Mouse (Mus musculus) common myeloid progenitor, adult 5-6 weeks (primary cell): ENCODE results near the gene Slc7a11. TPM values are rescaled to one million over a fixed set of nuclear protein-coding genes. Genes with fewer than 3 reads are reported as not detected.

Source experiments
- ATAC-seq: replicated peaks from 2 replicates; pipeline ENCODE4 v1.8.0; 2016; ENCODE audit warnings: low read depth, mild to moderate bottlenecking, moderate TSS enrichment, inconsistent platforms; ENCODE audit not compliant: poor library complexity, severe bottlenecking
- total RNA-seq: library from RNA; stranded (forward); fragments of 200-1000, 187-1606 nt; gene quantifications from 2 replicates; pipeline ENCODE4 v1.2.3, GENCODE M21; 2017

Slc7a11 gene
- 0.32 TPM in 1 of 2 replicates, not detected in the other for total RNA-seq

GRCm38 (mm10) chr3:50443421-50443916 lies at the start of gene Slc7a11:
Gene Slc7a11 (minus strand): TSS chr3:50443614.
- peak; percentile 91 for ATAC-seq

DNA sequence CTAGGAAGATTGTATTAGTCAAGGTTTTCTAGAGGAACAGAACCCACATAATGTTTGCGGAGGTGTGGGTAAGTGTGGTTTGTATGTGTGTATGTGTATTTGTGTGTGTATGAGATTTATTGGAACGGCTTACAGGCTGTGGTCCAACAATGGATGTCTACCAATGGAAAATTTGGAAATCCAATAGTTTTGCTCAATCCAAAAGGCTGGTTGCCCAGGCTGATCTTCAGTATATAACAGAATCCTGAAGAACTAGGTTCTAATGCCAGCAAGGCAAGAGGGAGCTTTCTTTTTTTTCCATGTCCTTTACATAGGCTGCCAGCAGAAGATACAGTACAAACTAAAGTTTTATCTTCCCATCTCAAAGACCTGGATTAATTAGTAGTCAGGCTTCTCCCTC lies 48.3 kb upstream of the Slc7a11 start:
- ATAC-seq = no peak

DNA sequence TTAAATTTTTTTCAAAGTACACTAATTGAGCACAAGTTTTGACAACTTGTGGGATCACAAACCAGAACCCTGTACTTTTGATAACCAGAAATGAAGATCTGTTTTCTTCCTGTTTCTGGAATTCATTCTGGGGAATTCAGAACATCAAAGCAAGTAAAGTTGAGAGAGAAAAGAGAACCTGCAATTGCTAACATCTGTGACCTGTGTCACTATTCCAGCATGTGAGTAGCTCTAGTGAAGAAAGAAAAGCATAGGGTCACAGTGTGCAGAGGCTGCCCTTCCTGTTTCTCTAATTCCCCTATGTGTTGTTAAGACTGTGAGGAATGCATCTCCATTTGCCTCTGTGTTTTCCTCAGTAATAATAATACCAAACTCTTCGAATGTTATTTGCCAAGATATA lies 40.7 kb upstream of the Slc7a11 start:
- ATAC-seq = no peak

DNA sequence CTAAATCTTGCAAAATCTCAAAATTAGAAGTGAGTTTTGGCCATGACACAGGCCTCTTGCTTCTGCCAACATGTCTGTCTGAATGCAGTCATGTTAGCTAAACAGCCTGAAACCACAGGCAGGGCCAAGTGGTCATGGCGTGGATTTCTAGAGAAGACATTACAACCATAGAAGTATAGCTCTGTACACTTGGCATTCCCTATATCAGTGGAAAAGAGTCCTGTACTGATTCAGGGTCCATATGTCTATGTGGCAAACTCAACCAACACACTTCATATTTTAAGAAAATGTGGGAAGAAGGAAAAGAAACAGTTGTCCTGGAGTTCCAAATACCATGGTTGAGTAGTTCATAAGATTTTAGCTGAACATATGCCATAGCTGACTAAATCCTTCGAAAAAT lies 18.8 kb upstream of the Slc7a11 start:
- ATAC-seq = no peak

- no peak for ATAC-seq
Observed at GRCm38 (mm10) chr3:50457136-50457535, 13.7 kb upstream of the Slc7a11 start.

DNA sequence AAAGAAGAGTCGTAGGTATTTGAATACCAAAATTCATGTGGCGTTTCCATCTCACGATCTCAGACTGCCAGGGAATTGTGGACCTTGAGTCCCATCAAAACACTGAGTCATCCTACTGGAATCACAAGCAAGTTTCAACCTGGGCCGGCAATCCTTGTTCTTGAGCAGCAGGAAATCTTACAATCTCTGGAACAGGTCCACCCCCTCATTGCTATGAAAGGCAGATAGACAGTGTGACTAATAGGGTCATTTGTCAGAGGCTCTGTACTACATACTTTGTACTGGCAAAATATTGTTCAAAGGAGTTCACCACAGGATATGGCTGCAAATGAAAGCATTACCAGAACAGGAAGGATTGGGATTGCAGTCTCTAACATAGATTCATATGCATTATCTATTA lies 13.2 kb upstream of the Slc7a11 start:
- no peak for ATAC-seq

DNA sequence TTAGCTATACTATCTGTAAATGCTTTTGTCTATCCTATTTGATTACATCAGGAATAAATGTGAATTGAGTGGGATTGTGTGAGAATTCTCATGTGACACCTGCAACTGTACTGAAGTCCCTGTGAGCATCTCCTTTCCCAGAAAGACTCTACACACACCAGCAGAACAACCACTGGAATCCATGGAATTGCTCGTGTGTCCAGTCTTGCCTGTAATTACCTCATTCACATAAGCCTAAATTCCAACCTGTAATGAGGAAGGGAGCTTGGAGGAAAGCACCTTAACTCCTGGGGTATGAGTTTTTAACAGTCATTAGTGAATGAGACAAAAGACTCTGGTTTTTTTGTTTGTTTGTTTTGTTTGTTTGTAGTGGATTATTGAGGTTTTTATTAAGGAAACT lies 12.6 kb upstream of the Slc7a11 start:
- ATAC-seq = no peak

- no peak for ATAC-seq
Observed at GRCm38 (mm10) chr3:50445050-50445775, 1.8 kb upstream of the Slc7a11 start.

DNA sequence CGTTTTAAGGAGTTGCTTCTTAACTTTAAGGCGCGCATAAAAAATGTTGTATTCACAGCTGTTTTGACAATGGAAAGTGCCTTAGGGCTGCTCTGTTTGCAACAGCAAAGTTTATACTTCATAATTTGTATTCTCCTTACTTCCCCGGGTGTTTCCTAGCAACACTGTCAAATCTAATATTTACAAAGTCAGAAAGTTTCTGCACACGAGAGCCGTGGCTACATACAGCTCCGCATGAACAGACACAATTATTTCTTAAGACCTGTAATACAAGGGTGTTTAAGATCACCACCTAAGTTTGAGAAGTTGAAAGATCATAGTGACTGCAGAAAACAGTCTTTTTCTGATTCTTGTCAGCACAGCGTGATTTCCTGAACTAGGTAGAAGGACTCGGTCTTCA lies 528 bp upstream of the Slc7a11 start:
- peak; percentile 42 for ATAC-seq

- ATAC-seq = no peak
Observed at GRCm38 (mm10) chr3:50442341-50443292, 797 bp downstream of the Slc7a11 start.

DNA sequence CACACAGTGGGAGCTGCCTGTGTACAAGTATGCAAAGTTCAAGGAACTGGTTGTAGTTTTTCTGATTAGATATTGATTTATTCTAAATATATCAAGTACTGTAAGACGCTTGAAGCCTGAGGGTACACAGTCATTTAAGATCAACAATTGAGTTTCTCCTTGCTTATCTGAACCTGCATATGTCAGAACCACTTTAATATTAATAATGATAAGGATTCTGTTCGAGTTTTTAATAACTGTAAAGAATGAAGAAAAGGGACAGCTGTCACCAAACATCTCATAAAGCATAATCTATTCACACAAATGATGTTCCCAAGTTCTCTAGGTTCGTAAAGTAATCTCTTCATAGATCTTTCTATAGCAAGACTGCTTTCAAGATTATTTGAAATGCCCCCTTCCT lies 2.1 kb downstream of the Slc7a11 start:
- ATAC-seq = no peak

DNA sequence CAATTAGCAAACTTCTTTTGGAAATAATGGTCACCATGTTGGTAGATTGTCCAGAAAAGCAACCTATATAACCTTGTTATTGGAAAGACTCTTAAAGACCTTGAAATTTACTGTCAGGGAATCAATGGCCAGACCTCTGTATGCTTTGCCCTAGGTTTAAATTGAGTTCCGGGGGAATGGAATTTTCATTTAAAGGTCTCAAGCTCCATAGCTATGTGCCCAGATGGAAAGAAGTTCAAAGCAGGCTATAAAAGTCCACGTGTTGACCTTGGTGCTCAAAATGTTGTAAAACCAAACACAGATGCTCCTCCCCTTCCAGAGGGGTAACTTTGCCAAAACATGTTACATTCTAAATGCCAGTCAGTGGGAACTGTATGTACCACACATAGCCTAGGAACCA lies 3.0 kb downstream of the Slc7a11 start:
- no peak for ATAC-seq

GRCm38 (mm10) chr3:50439429-50439828 lies 4.0 kb downstream of the Slc7a11 start:
- ATAC-seq = no peak

DNA sequence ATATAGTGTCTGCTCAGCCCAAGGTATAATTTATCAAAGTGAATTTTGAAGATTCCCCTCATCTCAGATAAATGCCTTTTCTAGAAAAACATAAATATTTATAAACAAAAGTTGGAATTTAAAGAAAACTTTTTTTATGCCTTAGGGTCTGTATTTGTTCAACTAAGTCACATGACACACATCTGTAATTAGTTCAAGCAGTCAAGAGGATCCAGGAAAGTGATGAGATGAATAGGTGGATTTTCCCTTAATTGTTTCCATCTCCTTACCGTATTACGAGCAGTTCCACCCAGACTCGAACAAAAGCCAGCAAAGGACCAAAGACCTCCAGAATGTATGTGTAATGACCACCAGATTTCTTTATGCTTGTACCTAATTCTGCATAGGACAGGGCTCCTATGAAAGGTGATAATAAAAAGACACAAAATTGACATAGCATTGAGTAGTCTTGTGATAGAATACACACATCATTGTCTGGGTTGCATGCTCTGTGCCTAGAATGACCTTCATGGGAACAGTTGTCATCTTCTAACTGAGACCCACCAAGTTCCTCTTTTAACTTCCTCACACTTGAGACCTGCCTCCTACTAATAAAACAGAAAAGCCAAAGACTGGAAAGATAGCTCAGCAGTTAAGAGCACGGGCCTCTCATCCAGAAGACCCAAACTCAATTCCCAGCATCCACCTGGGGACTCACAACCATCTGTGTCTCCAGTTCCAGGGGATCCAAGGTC lies 4.7 kb downstream of the Slc7a11 start:
- peak; percentile 57 for ATAC-seq

DNA sequence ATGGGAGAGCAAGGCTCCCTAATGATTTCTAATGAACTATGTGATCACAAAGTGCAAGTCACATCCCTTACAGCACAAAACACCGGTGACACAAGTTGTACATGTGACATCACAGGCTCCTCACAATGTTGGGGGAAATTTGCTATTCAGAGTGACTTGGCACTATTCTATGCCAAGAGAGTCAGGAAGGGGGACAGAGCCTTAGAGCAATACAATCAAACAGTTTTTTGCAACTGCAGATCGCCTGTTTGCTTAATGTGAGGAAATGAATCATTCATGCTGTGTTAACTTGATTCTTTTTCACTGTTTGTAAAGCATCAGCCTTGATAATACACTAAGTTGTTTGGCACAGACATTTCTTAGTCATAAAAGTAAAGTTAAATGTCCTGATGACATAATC lies 5.3 kb downstream of the Slc7a11 start:
- ATAC-seq = peak; percentile 87

- ATAC-seq = peak; percentile 67
Observed at GRCm38 (mm10) chr3:50436409-50436808, 7.0 kb downstream of the Slc7a11 start.

DNA sequence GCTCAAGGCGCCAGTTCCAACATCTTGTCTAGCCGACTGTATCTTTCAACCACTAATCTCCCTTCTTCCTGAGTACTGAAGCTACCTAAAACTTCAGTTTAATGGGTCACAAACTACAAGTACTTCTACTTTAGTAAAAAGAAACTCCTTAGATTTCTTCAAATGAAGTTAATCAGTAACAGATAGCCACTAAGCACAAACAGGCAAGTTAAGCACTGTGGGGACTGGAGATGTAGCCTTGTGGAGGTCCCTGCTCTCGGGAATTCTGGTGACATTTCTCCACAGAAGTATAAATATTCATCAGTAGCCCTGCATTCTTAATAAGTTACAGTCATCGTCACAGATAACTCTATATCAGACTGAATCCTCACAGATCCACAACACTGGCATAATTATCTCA lies 9.6 kb downstream of the Slc7a11 start:
- no peak for ATAC-seq

- ATAC-seq = no peak
Observed at GRCm38 (mm10) chr3:50430811-50431210, 12.6 kb downstream of the Slc7a11 start.

DNA sequence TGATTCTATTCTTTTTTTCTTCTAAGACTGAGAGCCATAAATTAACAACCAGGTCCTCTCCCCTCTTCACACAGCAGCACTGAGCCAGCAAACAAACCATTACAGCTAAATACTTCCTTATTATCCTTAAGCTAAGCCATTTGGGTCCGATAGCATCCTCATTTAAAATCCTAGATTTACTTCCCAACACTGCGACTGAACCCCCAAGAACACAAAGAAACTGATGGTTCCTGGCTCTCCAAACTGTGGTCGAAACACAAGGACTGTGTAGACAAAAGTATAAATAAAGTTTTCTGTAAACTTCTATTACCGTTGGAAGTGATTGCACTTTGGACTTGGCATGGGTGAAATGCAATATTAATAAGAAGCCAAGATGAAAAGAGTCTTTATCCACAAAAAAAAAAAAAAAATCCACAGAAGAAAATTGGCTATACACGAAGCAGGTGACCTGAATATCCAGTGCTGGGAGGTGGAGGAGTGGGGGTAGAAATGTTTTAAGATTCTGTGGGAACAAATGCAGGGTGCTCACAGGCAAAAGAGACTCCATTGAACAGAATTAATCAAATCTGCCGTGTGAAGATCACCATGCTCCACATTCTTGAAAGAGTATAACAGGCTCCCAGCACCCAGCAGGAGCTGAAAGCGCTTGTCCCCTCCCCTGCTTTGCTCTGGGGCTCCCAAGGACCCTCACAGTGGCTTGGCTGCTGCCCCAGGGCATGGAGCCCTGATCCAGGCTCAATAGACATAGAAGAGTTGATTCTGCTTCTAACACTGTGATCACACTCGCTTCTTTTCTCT lies 21.7 kb downstream of the Slc7a11 start:
- ATAC-seq = no peak

- ATAC-seq = no peak
Observed at GRCm38 (mm10) chr3:50419161-50419560, 24.3 kb downstream of the Slc7a11 start.
